Mouse (Mus musculus) heart, embryonic 12.5 days (tissue): Measurements from ENCODE around the gene Galnt18. TPM values are rescaled to one million over a fixed set of nuclear protein-coding genes. Genes with fewer than 3 reads are reported as not detected.

Source experiments
- ATAC-seq: fragments of 200-750 bp; cut with Nextera tagmentation; 2 replicates; pipeline ENCODE4 v1.8.0; 2017; ENCODE audit warnings: moderate TSS enrichment, moderate library complexity; ENCODE audit not compliant: insufficient number of reproducible peaks, low FRiP score
- H3K27ac ChIP-seq: fragments of 300-500 bp; sonication (generic); 2 replicates; pipeline ENCODE4 v1.5.1; 2016; ENCODE audit warnings: mild to moderate bottlenecking, moderate library complexity; ENCODE audit not compliant: poor library complexity, severe bottlenecking
- H3K27me3 ChIP-seq: fragments of 300-500 bp; sonication (generic); replicated peaks from 2 replicates; pipeline ENCODE4 v1.6.1; 2016; ENCODE audit warnings: mild to moderate bottlenecking, moderate library complexity
- H3K36me3 ChIP-seq: fragments of 300-500 bp; sonication (generic); 2 replicates; pipeline ENCODE4 v1.6.1; 2016; ENCODE audit warnings: mild to moderate bottlenecking, moderate library complexity
- H3K4me1 ChIP-seq: fragments of 300-500 bp; sonication (generic); replicated peaks from 2 replicates; pipeline ENCODE4 v1.6.1; 2016; ENCODE audit warnings: mild to moderate bottlenecking
- H3K4me2 ChIP-seq: fragments of 300-500 bp; sonication (generic); 2 replicates; pipeline ENCODE4 v1.6.1; 2016; ENCODE audit warnings: mild to moderate bottlenecking, moderate library complexity
- H3K4me3 ChIP-seq: fragments of 300-500 bp; sonication (generic); 2 replicates; pipeline ENCODE4 v1.5.1; 2016; ENCODE audit warnings: mild to moderate bottlenecking
- H3K9ac ChIP-seq: fragments of 300-500 bp; sonication (generic); 2 replicates; pipeline ENCODE4 v1.6.1; 2016; ENCODE audit warnings: mild to moderate bottlenecking, moderate library complexity
- H3K9me3 ChIP-seq: fragments of 300-500 bp; sonication (generic); replicated peaks from 2 replicates; pipeline ENCODE4 v1.6.1; 2016; ENCODE audit warnings: mild to moderate bottlenecking, moderate library complexity
- WGBS: fragments of 180-500 bp; shearing (Covaris S2); methylation state at CpG from one replicate; pipeline ENCODE4 v1.1.7; 2016; 5-methylcytosine and 5-hydroxymethylcytosine counted together
- polyA plus RNA-seq: library from polyadenylated mRNA; unstranded; fragments of >200 nt; fragmentation: Nextera tagmentation; extraction: Ambion mirVana; gene quantifications from 2 replicates; pipeline ENCODE4 v1.2.1, GENCODE M21; 2016

The Galnt18 gene
- polyA plus RNA-seq, 1 experiment from 2014 or later: 11.1 TPM

DNA sequence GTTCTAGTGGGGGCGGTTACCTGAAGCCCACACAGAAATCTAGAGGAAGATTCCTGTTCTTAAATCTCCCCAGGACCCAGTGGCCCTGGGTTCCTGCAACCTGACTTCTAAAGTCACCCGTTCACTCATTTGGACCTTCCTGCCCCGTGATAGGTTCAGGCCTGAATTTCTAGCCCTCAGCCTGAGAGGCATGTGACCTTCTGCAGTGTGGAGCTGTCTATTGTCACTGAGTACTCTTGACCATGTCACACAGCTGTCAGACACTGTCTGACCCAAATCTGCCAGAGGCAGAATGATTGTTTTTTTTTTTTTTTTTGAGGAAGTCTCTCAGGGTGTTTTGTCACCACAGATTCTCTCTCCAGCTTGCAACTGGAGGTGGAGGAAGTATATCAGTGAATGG is 103.3 kb downstream of the Galnt18 start:
- 33% methylated on average over 3 of the region's 3 CpGs for WGBS
- Histone ChIP-seq H3K36me3 (no peaks in the 10 kb centered on the region), H3K4me2 (no peak overlapping the region), H3K4me1 (peaks cover 40% of the 10 kb centered on the region), H3K27ac (peak overlapping the region; percentile 34; the same call in 1 of the 2 replicates), H3K9me3 (0 out of 2 replicates have a peak, but pooled peaks cover 3% of the 10 kb centered on the region), H3K9ac (no peak overlapping the region), H3K4me3 (no peak overlapping the region), H3K27me3 (no peaks in the 10 kb centered on the region)
- peak; percentile 66 for ATAC-seq

GRCm38 (mm10) chr7:111672467-111672866 is 107.3 kb downstream of the Galnt18 start:
- Histone ChIP-seq H3K9ac (no peak overlapping the region), H3K4me3 (no peak overlapping the region), H3K4me2 (no peak overlapping the region), H3K4me1 (peaks cover 35% of the 10 kb centered on the region), H3K27ac (no peak overlapping the region), H3K9me3 (no peaks in the 10 kb centered on the region), H3K36me3 (no peaks in the 10 kb centered on the region), H3K27me3 (no peaks in the 10 kb centered on the region)
- 67% methylated on average over 4 of the region's 4 CpGs for WGBS
- ATAC-seq: no peak

DNA sequence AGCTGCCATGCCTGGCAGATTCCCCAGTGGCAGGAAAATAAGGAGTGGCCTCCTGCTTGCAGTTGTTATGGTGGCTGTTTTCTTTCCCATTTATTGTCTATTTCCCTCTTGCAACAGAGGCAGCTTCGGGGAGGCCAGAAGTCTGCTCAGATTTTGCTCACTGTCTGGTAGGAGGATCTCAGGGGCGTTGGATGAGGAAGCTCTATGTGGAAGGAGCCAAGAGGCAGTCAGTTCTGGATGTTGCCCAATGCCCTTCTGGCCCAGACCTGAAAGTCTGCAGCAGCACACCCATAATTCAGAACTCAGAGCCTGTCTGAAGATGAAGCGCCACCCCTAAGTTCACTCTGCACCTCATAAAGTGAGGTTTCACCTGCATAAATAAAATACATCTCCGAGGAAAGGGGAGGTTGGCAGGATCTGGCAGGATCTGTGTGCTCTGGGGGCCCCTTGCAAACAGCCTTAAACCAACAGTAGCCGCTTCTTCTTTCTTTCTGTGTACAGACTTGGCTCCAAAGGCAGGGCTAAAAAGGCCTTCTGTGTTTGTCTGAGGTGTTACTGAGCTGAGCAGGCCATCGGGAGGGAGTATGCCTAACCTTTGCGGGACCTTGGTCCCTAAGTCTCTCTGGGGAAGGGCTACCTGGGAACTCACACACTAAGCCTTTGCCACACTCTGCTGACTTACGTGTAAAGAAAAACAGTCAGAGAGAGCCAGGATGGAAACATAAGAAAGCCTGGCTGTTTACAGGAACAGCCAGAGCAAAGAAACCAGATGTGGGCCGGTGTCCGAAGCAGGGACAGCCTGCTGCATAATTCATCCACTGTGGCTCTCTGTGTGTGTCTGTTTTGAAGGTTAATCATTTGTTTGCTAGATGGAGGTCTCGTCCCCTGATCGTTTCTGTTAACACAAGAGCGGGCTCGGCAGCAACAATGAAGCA is 116.4 kb downstream of the Galnt18 start:
- H3K27ac ChIP-seq: no peak overlapping the region
- H3K9me3 ChIP-seq: no peaks in the 10 kb centered on the region
- H3K4me3 ChIP-seq: no peak overlapping the region
- H3K36me3 ChIP-seq: no peaks in the 10 kb centered on the region
- ATAC-seq: no peak
- no peak overlapping the region for H3K9ac ChIP-seq
- WGBS: 76% methylated on average over 14 of the region's 14 CpGs
- H3K4me2 ChIP-seq: no peak overlapping the region
- peaks cover 3% of the 10 kb centered on the region; the same call in 1 of the 2 replicates for H3K4me1 ChIP-seq
- H3K27me3 ChIP-seq: no peaks in the 10 kb centered on the region

- H3K4me3 ChIP-seq: no peak overlapping the region
- no peaks in the 10 kb centered on the region for H3K9me3 ChIP-seq
- no peak overlapping the region for H3K9ac ChIP-seq
- H3K4me1 ChIP-seq: peaks cover 5% of the 10 kb centered on the region; the same call in 1 of the 2 replicates
- H3K27ac ChIP-seq: no peak overlapping the region
- H3K36me3 ChIP-seq: no peaks in the 10 kb centered on the region
- WGBS: 64% methylated on average over 4 of the region's 4 CpGs
- H3K27me3 ChIP-seq: no peaks in the 10 kb centered on the region
- no peak overlapping the region for H3K4me2 ChIP-seq
- ATAC-seq: no peak
Measured at GRCm38 (mm10) chr7:111658579-111658978, 121.2 kb downstream of the Galnt18 start.

- H3K36me3 ChIP-seq: no peaks in the 10 kb centered on the region
- no peaks in the 10 kb centered on the region for H3K27me3 ChIP-seq
- no peak overlapping the region for H3K4me3 ChIP-seq
- 84% methylated on average over 8 of the region's 8 CpGs for WGBS
- peaks cover 5% of the 10 kb centered on the region; the same call in 1 of the 2 replicates for H3K4me1 ChIP-seq
- no peaks in the 10 kb centered on the region for H3K9me3 ChIP-seq
- no peak overlapping the region for H3K9ac ChIP-seq
- H3K4me2 ChIP-seq: no peak overlapping the region
- no peak for ATAC-seq
- H3K27ac ChIP-seq: no peak overlapping the region
Measured at GRCm38 (mm10) chr7:111655002-111655401, 124.8 kb downstream of the Galnt18 start.

GRCm38 (mm10) chr7:111654526-111654925 is 125.3 kb downstream of the Galnt18 start:
- H3K27me3 ChIP-seq: no peaks in the 10 kb centered on the region
- no peak overlapping the region for H3K27ac ChIP-seq
- H3K4me3 ChIP-seq: no peak overlapping the region
- no peak overlapping the region for H3K4me2 ChIP-seq
- no peak overlapping the region for H3K9ac ChIP-seq
- H3K4me1 ChIP-seq: peaks cover 5% of the 10 kb centered on the region; the same call in 1 of the 2 replicates
- no peaks in the 10 kb centered on the region for H3K9me3 ChIP-seq
- ATAC-seq: no peak
- H3K36me3 ChIP-seq: no peaks in the 10 kb centered on the region

DNA sequence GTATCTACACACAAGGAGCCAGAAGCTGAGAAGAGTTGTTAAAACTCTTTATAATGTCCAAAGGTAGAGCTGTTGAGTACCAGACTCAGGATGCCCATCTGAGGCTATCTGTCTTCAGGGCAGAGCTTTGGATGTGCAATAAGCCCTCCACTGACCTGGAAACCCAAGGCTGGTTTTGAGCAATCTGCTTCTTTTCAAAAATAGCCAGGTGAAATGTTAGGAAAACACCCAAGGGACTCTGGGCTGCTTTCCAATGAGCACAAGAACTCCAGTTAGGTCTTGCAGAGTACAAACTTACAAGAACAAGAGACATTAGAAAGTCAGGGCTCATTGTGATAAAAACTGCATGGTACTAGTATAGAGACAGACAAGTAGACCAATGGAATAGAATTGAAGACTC is 135.4 kb downstream of the Galnt18 start:
- ATAC-seq: no peak
- no peak overlapping the region for H3K4me2 ChIP-seq
- no peaks in the 10 kb centered on the region for H3K4me1 ChIP-seq
- no peak overlapping the region for H3K4me3 ChIP-seq
- no peaks in the 10 kb centered on the region for H3K36me3 ChIP-seq
- no peak overlapping the region for H3K27ac ChIP-seq
- H3K27me3 ChIP-seq: no peaks in the 10 kb centered on the region
- no peak overlapping the region for H3K9ac ChIP-seq
- no peaks in the 10 kb centered on the region for H3K9me3 ChIP-seq

- H3K4me3 ChIP-seq: no peak overlapping the region
- H3K27me3 ChIP-seq: no peaks in the 10 kb centered on the region
- H3K4me1 ChIP-seq: peaks cover 17% of the 10 kb centered on the region
- no peak overlapping the region for H3K27ac ChIP-seq
- 80% methylated on average over 2 of the region's 2 CpGs for WGBS
- no peak for ATAC-seq
- H3K36me3 ChIP-seq: no peaks in the 10 kb centered on the region
- H3K4me2 ChIP-seq: no peak overlapping the region
- peak overlapping the region; percentile 9; the same call in 1 of the 2 replicates for H3K9ac ChIP-seq
- no peaks in the 10 kb centered on the region for H3K9me3 ChIP-seq
Measured at GRCm38 (mm10) chr7:111638899-111639298, 140.9 kb downstream of the Galnt18 start.

DNA sequence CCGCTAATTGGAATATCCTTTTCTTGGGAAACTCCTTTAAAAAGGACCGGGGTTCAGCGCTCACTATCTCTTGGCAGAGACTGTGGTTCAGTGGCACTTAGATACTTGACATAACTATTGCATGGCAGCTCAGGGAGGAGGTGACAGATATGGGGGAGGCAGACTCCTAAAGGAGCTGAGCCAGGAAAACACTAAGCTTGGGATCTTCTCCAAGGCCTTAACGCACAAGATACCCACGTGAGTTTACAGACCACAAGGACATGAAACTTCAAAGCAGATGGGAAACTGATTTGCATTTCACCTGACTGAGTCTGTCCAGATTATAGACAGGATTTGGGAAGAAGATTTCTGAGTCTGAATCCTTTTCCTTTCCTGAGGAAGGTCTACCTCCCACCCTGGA is 141.3 kb downstream of the Galnt18 start:
- Histone ChIP-seq H3K4me1 (peaks cover 17% of the 10 kb centered on the region), H3K27ac (no peak overlapping the region), H3K27me3 (no peaks in the 10 kb centered on the region), H3K9me3 (no peaks in the 10 kb centered on the region), H3K4me2 (no peak overlapping the region), H3K36me3 (no peaks in the 10 kb centered on the region), H3K4me3 (no peak overlapping the region), H3K9ac (no peak overlapping the region)
- ATAC-seq: no peak
- 35% methylated on average over 5 of the region's 5 CpGs for WGBS

DNA sequence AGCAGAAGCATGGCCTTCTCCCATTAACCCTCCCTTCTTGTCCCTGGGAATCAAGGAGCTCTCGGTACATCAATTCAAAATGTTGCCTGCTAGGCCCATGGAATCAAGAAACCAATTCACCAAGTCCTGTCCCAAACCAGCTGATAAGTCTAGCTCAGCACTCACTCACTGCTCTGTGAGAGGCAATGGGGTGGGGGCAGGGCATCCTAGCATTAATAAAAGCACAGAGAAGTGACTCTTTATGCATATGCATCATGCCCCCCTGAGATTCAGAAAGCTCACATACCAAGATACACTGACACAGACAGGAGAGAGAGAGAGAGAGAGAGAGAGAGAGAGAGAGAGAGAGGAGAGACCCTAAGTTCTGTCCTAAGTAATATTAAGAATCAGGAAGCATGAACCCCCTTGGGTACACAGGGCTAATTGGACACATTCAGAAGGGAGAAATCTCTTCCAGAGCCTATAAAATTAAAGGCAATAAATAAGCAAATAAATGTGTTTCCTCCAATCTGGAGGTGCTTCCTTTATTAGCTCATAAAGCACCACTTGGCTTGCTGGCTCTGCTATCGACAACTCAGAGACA is 141.8 kb downstream of the Galnt18 start:
- H3K36me3 ChIP-seq: no peaks in the 10 kb centered on the region
- H3K9me3 ChIP-seq: no peaks in the 10 kb centered on the region
- H3K27ac ChIP-seq: no peak overlapping the region
- H3K4me3 ChIP-seq: no peak overlapping the region
- WGBS: 59% methylated on average over 2 of the region's 2 CpGs
- H3K4me2 ChIP-seq: no peak overlapping the region
- H3K27me3 ChIP-seq: no peaks in the 10 kb centered on the region
- H3K9ac ChIP-seq: no peak overlapping the region
- H3K4me1 ChIP-seq: peaks cover 17% of the 10 kb centered on the region
- ATAC-seq: no peak

DNA sequence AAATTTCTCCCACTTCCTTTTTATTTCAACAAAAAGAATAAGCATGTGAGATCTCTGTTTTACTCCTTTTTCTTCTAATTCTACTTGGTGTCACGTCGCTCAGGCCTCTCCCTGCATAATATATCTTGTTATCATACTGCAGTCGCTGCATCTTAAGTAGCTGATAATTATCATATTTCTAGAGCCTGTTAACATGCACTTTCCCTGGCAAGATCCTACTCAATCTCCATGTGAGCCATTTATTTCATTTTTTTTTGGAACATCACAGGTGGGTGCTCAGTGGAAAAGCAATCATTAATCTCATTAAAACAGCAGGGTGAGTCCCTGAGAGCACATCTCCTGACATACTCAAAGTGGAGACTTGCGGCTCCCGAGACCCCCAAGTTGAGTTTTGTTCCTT is 143.3 kb downstream of the Galnt18 start:
- H3K4me2 ChIP-seq: no peak overlapping the region
- peaks cover 17% of the 10 kb centered on the region for H3K4me1 ChIP-seq
- H3K9me3 ChIP-seq: no peaks in the 10 kb centered on the region
- no peak overlapping the region for H3K27ac ChIP-seq
- 90% methylated on average over 5 of the region's 5 CpGs for WGBS
- H3K36me3 ChIP-seq: no peaks in the 10 kb centered on the region
- no peak overlapping the region for H3K4me3 ChIP-seq
- ATAC-seq: no peak
- no peak overlapping the region for H3K9ac ChIP-seq
- no peaks in the 10 kb centered on the region for H3K27me3 ChIP-seq
